Mouse (Mus musculus): ENCODE measurements at regions not wholly inside any gene's neighbourhood (a gene's known extent, or its start where the extent isn't known, plus 50 kb on each side); places are given as distances from the start of the nearest gene placed in this dataset.
"Not testable (repeated sequence)": the region's sequence is repeated elsewhere in the genome, so short reads cannot be mapped to it uniquely, and the experiment has no call there.

GRCm38 (mm10) chr13:5516088-5516487, 345.2 kb upstream of the Klf6 start:
- DNase-seq (ENCODE audit: extremely low read depth, insufficient read length, low spot score) = no peak

GRCm38 (mm10) chr13:5519181-5519580, 342.1 kb upstream of the Klf6 start:
- no peak for DNase-seq (ENCODE audit: extremely low read depth, insufficient read length, low spot score)

GRCm38 (mm10) chr13:5519600-5519999, 341.7 kb upstream of the Klf6 start:
- DNase-seq (ENCODE audit: extremely low read depth, insufficient read length, low spot score) = no peak

- no peak for DNase-seq (ENCODE audit: extremely low read depth, insufficient read length, low spot score)
These were observed 333.9 kb upstream of the Klf6 start for GRCm38 (mm10) chr13:5527400-5527799.

GRCm38 (mm10) chr13:5540321-5540720, 321.0 kb upstream of the Klf6 start:
- DNase-seq (ENCODE audit: extremely low read depth, insufficient read length, low spot score) = no peak

- DNase-seq (ENCODE audit: extremely low read depth, insufficient read length, low spot score) = no peak
These were observed 315.8 kb upstream of the Klf6 start for GRCm38 (mm10) chr13:5545521-5545920.

GRCm38 (mm10) chr13:5546011-5546410, 315.3 kb upstream of the Klf6 start:
- DNase-seq (ENCODE audit: extremely low read depth, insufficient read length, low spot score) = no peak

GRCm38 (mm10) chr13:5546937-5547336, 314.3 kb upstream of the Klf6 start:
- DNase-seq (ENCODE audit: extremely low read depth, insufficient read length, low spot score) = no peak

- no peak for DNase-seq (ENCODE audit: extremely low read depth, insufficient read length, low spot score)
These were observed 312.5 kb upstream of the Klf6 start for GRCm38 (mm10) chr13:5548768-5549167.

- no peak for DNase-seq (ENCODE audit: extremely low read depth, insufficient read length, low spot score)
These were observed 312.1 kb upstream of the Klf6 start for GRCm38 (mm10) chr13:5549175-5549574.

GRCm38 (mm10) chr13:5549747-5550146, 311.5 kb upstream of the Klf6 start:
- DNase-seq (ENCODE audit: extremely low read depth, insufficient read length, low spot score) = no peak

GRCm38 (mm10) chr13:5550354-5550753, 310.9 kb upstream of the Klf6 start:
- DNase-seq (ENCODE audit: extremely low read depth, insufficient read length, low spot score) = no peak

GRCm38 (mm10) chr13:5551131-5551530, 310.2 kb upstream of the Klf6 start:
- no peak for DNase-seq (ENCODE audit: extremely low read depth, insufficient read length, low spot score)

GRCm38 (mm10) chr13:5553461-5553860, 307.8 kb upstream of the Klf6 start:
- no peak for DNase-seq (ENCODE audit: extremely low read depth, insufficient read length, low spot score)

GRCm38 (mm10) chr13:5558095-5558494, 303.2 kb upstream of the Klf6 start:
- DNase-seq (ENCODE audit: extremely low read depth, insufficient read length, low spot score) = peak; percentile 46

- DNase-seq (ENCODE audit: extremely low read depth, insufficient read length, low spot score) = no peak
These were observed 294.8 kb upstream of the Klf6 start for GRCm38 (mm10) chr13:5566479-5566878.

GRCm38 (mm10) chr13:5566896-5567295, 294.4 kb upstream of the Klf6 start:
- DNase-seq (ENCODE audit: extremely low read depth, insufficient read length, low spot score) = no peak

GRCm38 (mm10) chr13:5569579-5569978, 291.7 kb upstream of the Klf6 start:
- DNase-seq (ENCODE audit: extremely low read depth, insufficient read length, low spot score) = no peak

- no peak for DNase-seq (ENCODE audit: extremely low read depth, insufficient read length, low spot score)
These were observed 290.9 kb upstream of the Klf6 start for GRCm38 (mm10) chr13:5570386-5570785.

- no peak for DNase-seq (ENCODE audit: extremely low read depth, insufficient read length, low spot score)
These were observed 284.7 kb upstream of the Klf6 start for GRCm38 (mm10) chr13:5576568-5576967.

GRCm38 (mm10) chr13:5583681-5584080, 277.6 kb upstream of the Klf6 start:
- DNase-seq (ENCODE audit: extremely low read depth, insufficient read length, low spot score) = not testable (repeated sequence)

GRCm38 (mm10) chr13:5587196-5587595, 274.1 kb upstream of the Klf6 start:
- DNase-seq (ENCODE audit: extremely low read depth, insufficient read length, low spot score) = no peak

GRCm38 (mm10) chr13:5591286-5591685, 270.0 kb upstream of the Klf6 start:
- no peak for DNase-seq (ENCODE audit: extremely low read depth, insufficient read length, low spot score)
